Mouse (Mus musculus) monocyte, adult 5-6 weeks (primary cell): Measurements from ENCODE around the gene Stox2. TPM values are rescaled to one million over a fixed set of nuclear protein-coding genes. Genes with fewer than 3 reads are reported as not detected.

Experiments used
- ATAC-seq: fragments of 153-309, 156-312 bp; replicated peaks from 2 replicates; pipeline ENCODE4 v1.8.0; 2017; ENCODE audit warnings: mild to moderate bottlenecking; ENCODE audit not compliant: low TSS enrichment, insufficient number of reproducible peaks, severe bottlenecking, poor library complexity, low FRiP score
- total RNA-seq: library from RNA; stranded (forward); fragments of 200-1000, 200-491, 200-594 nt; gene quantifications from 3 replicates; pipeline ENCODE4 v1.2.3, GENCODE M21; 2017

The Stox2 gene
- total RNA-seq, 1 experiment from 2014 or later, result not detected

DNA sequence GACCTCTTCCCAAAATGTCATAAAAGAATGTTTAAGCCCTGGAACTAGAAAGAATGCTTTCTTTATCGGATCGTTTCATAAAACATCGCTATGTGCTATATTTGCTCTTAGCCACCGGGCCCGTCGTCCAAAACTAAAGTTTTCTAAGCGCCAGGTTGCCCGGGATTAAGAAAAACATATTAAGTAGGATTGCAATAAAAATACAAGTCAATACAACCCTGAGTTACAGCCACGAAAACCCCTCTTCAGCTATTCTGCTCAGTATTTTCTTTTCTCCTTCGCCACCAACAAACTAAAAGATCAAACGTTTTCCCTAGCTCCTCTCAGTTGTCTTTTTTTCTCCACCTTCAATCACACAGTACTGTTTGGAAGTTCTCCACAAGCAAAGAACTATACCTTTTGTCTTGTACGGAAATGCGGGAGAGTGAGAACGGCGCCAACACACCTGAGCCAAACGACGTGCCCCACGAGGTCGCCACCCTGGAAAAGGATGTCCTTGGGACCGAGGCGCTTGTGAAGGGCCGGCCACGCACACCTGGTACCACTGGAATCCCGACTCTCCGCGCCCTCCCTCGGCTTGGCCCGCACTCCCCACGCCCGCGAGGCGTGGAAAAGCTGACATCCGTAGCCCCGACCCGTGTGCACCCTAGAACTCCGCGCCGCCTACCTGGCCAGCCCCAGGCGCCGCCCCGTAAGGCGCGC, 34.0 kb downstream of the Stox2 start:
- ATAC-seq, result no peak

GRCm38 (mm10) chr8:47411321-47411720, 34.8 kb downstream of the Stox2 start:
- no peak for ATAC-seq

DNA sequence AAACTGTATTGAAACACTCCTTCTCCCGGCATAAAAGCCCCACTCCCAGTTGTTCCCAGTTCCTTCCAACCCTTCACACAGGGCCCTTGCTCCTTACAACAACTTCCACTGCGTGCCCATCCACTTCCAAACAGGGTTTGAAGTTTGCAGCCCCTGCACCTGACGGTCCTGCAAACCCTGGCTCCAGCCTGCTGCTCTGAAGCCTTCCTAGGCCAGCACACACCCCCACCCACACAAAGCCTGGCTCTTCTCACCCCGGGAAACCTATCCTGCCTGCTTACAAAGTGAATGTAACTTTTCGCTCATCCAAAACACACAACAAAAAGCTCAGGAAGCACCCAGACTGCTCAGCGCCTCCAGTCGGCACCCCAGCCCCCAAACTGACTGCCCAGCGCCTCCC, 37.1 kb downstream of the Stox2 start:
- no peak for ATAC-seq

GRCm38 (mm10) chr8:47404852-47405251, 41.3 kb downstream of the Stox2 start:
- ATAC-seq, result no peak

DNA sequence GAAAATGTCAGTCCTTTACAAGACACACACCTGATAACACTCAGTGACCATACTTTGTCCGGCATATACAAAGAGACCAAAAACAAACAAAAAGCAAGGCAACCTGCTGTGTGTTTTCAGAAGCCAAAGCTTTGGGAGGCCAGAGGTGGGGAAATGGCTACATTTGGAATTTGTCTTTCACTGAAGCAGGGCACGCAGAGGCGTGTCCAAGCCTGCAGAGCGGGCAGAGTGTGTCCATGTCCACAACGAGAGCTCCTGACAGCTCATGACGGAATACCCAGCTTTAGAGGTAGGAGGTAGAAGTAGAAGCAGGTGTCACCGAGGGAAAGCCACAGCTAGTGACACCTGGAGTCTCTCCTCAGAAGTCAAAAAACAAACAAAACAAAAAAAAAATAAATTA, 53.2 kb downstream of the Stox2 start:
- ATAC-seq, result no peak

GRCm38 (mm10) chr8:47392290-47392689, 53.9 kb downstream of the Stox2 start:
- ATAC-seq, result no peak

- no peak for ATAC-seq
Measured at GRCm38 (mm10) chr8:47391844-47392243, 54.3 kb downstream of the Stox2 start.

GRCm38 (mm10) chr8:47389430-47389829, 56.7 kb downstream of the Stox2 start:
- no peak for ATAC-seq

DNA sequence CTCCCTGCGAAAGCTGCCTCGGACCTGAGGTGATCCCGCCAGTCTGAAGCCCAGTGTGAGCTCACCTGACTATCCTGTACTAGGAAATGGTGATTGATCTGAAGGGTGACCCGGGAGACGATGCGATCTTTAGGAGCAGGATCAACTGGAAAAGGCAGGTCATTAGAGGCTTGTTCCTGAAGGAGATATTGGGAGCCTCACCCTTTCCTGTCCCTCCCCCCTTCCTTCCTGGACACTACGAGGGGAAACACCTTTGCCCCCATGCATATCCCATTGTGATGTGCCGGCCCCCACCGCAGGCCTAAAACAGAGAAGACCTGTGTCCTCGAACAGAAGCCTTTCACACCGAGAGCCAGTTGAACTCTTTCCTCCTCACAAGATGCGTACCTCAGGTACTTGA, 58.0 kb downstream of the Stox2 start:
- no peak for ATAC-seq

GRCm38 (mm10) chr8:47385810-47386209, 60.4 kb downstream of the Stox2 start:
- no peak for ATAC-seq

- ATAC-seq, result no peak
Measured at GRCm38 (mm10) chr8:47384151-47384550, 62.0 kb downstream of the Stox2 start.

- no peak for ATAC-seq
Measured at GRCm38 (mm10) chr8:47383632-47384031, 62.5 kb downstream of the Stox2 start.

DNA sequence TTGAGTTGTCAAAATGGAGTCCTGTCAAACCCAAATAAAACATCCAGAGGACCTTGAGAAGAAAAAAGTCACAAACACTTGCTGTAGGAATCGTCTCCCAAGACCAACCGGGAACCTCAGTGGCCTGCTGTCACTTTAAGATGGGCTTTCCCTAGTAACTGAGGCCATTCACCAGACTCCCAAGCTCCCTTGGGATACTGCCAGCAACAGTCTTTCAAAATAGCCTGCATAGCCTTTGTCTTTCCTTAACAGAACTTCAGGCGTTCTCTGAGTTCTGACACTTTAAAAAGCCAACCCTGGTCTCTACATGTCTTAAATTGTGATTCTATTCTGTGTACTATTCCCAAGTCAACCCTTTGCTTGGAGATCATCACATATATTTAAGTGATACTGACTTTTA, 64.9 kb downstream of the Stox2 start:
- ATAC-seq, result no peak

DNA sequence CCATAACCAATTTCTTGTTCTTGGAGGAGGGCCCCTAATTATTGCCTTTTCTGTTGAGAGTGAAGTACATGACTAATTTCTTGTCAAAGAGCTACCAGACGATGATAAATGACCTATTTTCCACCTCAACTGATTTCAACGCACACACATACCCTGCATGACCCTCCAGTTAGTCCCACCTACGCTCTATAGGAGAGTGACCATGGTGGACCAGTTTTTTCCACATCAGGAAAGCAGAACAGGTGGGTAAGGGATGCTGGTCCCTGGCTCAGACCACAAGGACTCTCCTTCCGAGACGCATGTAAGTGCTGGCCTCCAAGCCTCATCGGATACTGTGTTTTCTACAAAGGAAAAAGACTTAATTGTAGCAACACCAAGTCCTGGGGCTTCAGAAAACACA, 65.4 kb downstream of the Stox2 start:
- no peak for ATAC-seq

DNA sequence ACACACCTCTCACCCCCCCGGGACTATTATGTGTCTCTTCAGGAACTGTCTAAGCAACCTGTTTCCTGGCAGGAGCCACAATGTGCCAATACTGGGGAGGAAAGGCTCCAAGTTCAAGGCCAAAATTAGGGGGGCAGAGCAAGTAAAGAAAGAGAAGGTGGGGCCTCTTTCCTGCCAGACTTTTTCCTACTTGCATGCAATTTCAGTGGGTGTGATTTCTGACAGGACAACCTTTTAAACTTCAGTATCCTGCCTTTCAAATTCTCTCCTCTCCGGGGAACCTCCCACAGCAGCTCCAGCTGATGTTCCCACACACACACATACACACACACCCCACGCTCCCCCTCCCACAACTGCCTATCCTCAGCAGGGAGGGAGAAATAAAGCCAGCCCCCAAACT, 66.1 kb downstream of the Stox2 start:
- ATAC-seq, result no peak

- no peak for ATAC-seq
Measured at GRCm38 (mm10) chr8:47376651-47377050, 69.5 kb downstream of the Stox2 start.

GRCm38 (mm10) chr8:47373757-47374156, 72.4 kb downstream of the Stox2 start:
- no peak for ATAC-seq

DNA sequence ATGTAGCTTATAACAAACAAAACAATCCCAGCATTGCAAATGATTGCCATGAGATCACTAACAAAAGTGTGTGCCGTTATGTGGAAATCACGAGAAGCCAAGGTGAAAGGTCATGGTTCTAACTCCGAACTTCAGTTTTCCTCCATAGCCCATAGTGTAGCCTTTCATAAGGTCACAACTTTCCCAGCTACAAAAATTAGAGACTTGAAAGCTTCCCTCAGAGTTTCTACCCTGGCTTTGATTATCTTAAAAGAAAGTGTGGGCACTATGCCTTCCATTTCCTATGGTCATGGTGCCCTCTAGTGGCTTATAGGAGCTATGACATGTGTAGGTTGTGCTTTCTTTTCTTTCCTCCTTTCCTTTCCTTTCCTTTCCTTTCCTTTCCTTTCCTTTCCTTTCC, 74.6 kb downstream of the Stox2 start:
- no peak for ATAC-seq

- ATAC-seq, result no peak
Measured at GRCm38 (mm10) chr8:47371081-47371480, 75.1 kb downstream of the Stox2 start.

DNA sequence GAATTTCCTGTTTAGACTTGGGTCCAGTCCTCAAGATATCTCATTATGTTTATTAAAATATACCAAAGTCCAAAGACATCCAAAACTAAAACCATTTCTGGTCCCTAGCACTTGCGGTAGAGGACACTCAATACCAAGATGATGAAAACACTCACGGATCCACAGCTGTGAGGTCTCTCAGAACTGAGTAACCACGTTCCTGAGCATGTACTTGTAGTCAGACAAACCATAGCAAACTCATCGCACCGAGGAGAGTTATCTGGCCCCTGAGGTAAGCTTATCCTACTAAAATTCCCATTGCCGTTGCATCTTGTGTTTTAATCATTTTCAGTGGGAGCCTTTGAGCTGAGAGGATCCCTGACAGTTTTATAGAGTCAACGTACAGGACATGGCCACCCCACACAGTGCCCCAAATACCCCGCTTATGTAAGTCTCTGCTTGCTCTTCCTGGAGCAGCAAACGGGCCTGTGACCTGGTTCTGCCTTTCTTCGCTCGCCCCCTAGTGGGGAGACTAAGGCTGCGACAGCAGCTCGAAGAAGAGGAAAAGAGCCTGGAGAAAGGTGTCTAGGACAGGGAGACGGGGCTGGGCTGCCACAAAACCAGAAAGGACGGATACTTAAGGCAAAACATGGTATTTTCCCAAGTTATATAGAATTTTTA, 75.6 kb downstream of the Stox2 start:
- ATAC-seq, result 0 out of 2 replicates have a peak, but pooled peaks have one; percentile 36
